Mouse (Mus musculus): ENCODE results near the gene Gm4559.

- peak; percentile 66 for TF ChIP-seq CTCF (IDR thresholded peaks at IDR 0.05)
- no peak for TF ChIP-seq EP300 (IDR thresholded peaks at IDR 0.05)
Measured at GRCm38 (mm10) chr7:142249824-142250223, 24.3 kb downstream of the Gm4559 start.
